Mouse (Mus musculus) left cerebral cortex, postnatal 36 days (tissue): ENCODE data around the gene Igf2bp3. TPM values are rescaled to one million over a fixed set of nuclear protein-coding genes. Genes with fewer than 3 reads are reported as not detected.

Experiments used
- DNase-seq, 2 experiments: peaks; one replicate each; pipeline ENCODE4 v3.0.0; 2021 to 2022; ENCODE audit warnings: low spot score in 2 of 2, mixed read lengths in 1 of 2
- intact Hi-C: fragments of 180-260 bp; cut with DNase I; formaldehyde crosslinking; loops from one replicate; pipeline ENCODE4 v1.15.1; 2025
- total RNA-seq, 2 experiments: library from RNA; stranded (reverse); gene quantifications; 2 replicates each; pipeline ENCODE4 v1.2.3; 2021

Igf2bp3 gene
- total RNA-seq, 2 experiments from 2014 or later, result 0.07 TPM; not detected in 1

DNA sequence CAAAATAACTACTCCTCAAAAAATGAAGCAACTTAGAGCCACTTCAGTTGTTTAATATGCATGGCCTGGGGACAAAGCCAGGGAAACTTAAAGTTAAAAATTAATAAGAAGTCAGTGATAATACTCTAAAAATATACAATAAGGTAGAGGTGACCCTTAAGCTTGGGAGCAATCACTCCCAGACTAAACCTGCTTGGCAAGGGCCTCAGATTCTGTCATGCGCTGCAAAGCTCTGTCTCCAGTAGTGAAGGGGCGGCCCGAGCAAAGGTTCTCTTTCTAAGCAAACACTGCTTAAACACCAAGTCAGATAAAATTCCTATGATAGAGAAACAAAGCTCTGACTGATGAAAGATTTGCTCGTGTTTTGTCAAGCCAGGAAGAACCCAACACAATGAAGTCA, 66.0 kb downstream of the Igf2bp3 start:
- intact Hi-C loops, result no loop called here
- DNase-seq, result no peak

DNA sequence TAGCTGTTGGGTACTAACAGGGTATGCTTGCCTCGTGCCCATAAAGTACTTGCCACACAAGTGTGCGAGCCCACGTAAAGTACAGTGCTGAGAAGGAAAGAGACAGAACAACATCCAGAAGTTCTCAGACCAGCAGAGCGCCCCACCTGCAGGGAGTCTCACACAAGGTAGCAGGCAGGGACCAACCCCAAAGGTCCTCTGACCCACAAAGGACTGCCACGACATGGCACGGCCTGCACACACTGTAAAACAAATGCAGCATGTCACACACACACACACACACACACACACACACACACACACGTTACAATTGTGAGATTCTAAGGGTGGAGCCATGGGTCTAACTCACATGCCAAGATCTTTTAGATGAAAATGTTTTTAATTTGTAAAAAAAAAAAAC, 66.4 kb downstream of the Igf2bp3 start:
- intact Hi-C loops, result no loop called here
- no peak for DNase-seq

DNA sequence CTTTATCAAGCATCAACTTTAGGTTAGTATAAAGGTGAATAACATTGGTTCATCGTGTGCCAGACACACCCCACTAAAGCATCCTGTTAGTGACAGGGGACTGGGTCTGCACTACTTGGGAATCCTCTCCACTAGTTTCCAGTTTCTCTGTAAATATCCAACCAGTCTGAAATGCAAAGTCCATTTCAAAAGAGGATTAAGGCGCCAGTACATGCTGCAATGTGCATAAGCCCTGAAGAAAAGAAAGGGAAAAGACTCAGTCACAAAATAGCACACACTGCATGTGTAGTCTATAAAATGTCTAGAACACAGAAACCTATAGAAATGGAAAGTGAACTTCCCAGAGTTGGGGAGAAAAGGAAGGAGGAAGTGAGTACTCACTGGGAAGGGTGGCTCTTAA, 68.3 kb downstream of the Igf2bp3 start:
- intact Hi-C loops, result no loop called here

DNA sequence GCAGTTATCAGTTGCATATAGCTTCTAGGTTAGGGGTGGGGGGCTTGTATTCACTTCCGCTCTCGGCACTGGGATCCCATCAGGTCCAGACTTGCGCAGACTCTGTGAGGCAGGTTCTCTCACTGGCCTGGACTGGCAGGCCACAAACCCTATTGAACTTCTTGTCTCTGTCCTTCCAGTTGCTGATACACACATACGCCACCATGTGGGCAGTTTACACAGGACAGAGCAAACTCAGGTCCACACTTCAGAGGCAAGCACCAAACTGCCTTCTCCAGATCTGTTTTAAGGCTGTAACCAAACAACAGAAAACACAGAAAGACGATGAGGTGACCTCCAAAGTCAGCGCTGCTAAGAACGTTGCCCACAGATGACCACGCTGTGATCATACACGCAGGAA, 72.3 kb downstream of the Igf2bp3 start:
- intact Hi-C loops, result no loop called here
- DNase-seq, result no peak

More for the DNA sequence above, 68.3 kb downstream of the Igf2bp3 start:
- no peak for DNase-seq

DNA sequence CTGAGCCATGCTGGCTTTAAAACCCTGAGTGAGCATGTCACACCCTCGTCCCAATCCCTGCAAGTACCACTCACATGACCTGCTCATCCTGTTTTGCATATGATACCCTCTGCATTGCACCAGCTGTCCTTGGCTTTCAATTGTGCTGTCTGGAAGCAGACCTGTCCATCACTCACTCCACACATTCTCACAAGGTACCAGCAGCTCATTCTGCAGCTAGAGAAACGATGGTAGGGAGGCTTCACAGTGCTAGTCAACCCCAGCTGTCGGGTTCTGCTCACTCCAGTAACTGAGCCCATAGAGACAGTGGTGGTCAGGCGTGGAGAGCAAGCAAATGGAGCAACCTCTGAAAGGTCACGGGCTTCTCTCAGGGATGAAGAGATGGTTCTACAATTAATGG, 73.6 kb downstream of the Igf2bp3 start:
- DNase-seq, result no peak
- intact Hi-C loops, result no loop called here

DNA sequence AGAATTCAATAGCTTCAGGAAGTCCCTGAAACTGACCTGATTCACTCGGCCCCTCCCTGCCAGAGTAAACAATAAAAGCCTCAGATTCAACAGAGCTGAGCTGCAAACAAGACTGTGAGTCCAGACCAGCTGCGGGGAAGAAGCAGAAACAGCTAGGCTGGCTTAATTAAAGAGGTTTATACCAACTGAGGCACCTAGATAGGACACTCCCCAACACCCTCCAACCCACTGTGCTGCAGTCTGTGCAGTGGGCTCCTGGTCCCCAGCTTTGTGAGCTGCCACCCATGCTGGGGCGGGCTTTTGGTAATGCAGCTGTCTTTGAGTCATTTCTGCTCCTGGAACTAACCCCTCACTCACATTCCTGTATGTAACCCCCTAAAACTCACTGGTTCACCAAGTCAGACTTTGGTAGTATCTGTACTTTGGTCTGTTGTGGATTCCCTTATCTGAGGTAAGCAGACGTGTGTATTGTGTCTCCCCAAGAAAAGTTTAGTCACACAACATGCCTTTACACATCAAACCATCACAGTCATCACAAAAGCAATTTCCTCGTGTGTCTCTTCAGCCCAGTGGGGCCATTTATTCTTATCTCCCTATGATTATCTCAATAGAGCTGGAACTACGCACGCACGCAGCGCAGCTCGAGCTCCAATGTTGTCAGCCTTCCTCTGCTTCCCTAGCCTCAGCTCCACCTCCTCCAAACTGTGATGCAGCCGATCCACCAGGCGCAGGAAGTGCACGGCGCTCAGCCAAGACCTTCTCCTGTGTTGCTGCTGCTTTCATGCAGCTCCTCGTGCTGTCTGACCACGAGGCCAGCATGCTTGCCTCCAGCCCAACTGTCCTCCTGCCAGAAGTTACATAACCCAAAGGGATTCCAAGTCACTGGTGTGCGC, 76.4 kb downstream of the Igf2bp3 start:
- intact Hi-C loops, result no loop called here

DNA sequence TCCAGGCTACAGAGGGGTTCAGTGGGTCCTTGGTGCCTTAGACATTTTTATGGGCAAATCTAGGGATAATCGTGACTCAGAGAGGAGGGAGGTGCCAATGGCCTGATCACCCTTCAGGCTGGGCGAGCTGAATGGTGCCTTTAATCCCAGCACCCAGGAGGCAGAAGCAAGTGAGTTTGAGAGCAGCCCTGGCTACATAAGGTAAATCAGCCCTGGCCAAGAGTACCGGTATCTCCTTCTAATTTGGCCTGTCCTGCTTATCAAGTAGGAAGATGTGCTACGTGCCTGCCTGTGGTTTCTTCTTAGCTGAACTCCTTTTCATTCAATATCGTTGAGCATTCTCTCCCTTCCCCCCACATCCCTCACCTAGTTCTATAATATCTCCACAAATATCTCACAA, 78.0 kb downstream of the Igf2bp3 start:
- no peak for DNase-seq
- intact Hi-C loops, result no loop called here

More for the DNA sequence above, 76.4 kb downstream of the Igf2bp3 start:
- DNase-seq, result no peak

DNA sequence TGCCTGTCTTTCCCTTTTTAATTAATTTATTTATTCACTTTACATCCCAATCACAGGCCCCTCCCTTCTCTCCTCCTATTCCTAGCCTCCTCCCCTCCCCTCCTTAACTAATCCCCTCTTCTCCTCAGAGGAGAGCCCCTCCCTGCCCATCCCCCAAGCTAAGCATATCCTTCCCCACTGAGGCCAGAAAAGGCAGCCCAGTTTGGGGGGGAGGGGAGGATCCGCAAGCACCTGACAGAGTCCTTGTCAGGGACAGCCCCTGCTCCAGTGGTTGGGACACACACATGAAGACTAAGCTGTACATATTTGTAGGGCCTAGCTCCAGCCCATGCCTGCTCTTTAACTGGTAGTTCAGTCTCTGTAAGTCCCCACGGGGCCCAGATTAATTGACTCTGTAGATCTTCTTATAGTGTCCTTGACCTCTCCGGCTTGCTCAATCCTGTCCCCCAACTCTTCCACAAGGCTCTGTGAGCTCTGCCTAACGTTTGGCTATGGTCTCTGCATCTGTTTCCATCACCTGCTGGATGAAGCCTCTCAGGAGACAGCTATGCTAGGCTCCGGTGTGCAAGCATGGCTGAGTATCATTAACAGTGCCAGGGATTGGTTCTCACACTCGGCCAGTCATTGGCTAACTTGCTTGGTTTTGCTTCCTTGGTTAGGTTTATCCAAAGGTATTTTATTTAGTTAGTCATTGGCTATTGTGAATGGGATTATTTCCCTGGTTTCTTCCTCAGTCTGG, 82.2 kb downstream of the Igf2bp3 start:
- no peak for DNase-seq
- intact Hi-C loops, result no loop called here

DNA sequence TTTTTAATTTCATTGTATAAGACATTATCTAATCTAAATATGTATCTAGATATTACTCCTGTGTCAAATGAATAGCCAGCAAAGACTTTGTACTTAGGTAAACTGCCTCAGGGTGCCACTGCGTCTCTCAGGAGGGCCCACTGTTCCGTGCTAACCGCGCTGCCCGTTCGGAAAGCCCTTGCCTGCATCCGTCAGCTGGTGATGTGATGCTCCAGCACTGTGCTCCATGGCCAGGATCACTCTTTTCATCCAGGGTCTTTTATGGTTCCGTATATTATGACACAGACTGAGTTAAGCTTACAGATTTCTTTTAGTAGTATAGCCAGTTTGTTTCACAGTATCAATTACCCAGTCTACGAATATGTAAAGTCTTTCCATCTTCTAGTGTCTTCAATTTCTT, 82.9 kb downstream of the Igf2bp3 start:
- intact Hi-C loops, result no loop called here
- DNase-seq, result no peak

DNA sequence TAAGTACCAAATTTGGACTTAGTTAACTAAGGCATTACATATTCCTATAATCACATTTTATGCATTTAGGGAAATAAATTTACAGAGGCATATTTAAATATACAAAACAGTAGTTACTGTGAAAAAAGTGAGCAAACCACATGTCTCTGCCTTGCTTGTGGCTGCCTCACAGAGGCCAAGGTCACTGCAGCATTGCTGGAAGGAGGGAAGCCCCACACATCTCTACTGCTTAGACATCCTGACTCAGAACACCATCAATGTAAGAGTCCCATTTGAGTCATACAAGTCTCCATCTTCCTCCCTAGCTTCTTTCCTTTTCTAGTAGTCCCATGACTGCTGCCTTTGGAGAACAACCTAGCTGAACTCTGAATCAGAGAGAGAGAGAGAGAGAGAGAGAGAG, 84.4 kb downstream of the Igf2bp3 start:
- intact Hi-C loops, result no loop called here
- DNase-seq, result no peak

DNA sequence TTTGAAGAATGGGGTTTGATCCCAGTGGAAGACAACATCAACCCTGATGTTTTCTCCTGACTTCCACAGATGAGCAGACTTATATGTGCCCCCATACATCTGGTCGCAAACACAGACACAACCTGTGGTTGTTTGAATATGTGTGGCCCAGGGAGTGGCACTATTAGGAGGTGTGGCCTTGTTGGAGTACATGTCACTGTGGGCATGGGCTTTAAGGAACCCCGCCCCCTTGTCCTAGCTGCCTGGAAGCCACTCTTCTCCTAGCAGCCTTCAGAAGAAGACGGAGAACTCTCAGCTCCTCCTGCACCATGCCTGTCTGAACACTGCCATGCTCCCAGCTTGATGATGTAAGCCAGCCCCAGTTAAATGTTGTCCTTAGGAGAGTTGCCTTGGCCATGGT, 94.4 kb downstream of the Igf2bp3 start:
- DNase-seq, result no peak
- intact Hi-C loops, result no loop called here

DNA sequence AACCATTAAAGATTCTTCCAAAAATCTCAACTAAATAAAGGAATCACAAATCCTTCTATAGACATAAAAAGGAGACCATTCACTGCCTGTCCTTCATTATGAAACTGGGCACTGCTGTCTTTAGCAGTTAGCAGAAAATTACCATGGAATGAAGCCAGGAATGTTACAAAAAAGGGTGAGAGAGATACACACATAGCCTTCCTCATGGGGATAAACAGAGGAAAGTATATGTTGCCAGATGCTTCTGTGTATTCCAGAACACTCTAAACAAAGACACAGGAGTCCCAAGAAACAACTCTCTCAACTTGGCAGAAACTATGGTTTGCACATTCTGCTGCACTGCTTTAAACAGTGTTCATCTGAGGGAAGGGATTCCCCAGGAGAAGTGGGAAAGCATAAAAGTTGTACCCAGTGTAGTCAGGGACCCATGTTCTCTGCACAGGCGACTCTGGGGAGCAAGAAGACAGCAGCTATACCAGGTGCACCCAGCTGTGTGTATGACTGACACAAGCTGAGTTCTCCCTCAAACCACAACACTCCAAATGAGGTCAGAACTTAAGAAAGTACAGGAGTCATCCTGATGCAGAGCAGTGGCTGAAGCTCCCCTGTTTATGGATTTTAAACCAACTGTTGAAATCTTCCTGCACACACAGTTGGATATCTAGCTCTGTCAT, 95.2 kb downstream of the Igf2bp3 start:
- intact Hi-C loops, result no loop called here
- DNase-seq, result no peak

DNA sequence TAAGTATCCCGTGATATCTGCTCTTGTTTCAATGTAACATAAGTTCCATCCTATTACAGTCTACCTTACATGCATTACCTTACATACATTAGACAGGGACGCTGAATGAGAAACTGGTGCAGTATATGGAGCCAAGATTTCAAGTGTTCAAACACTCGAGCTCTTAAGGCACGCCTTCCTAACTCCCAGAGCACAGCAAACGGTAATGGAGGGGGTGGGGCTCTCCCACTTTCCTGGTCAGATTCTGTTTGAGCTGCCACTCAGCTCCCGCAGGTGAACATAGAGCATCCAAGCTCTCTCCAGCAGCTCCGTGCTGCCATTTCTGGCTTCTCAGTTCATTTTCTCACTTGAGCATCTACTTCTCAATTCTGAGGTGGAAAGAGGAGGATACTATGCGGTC, 96.3 kb downstream of the Igf2bp3 start:
- no peak for DNase-seq
- intact Hi-C loops, result no loop called here

DNA sequence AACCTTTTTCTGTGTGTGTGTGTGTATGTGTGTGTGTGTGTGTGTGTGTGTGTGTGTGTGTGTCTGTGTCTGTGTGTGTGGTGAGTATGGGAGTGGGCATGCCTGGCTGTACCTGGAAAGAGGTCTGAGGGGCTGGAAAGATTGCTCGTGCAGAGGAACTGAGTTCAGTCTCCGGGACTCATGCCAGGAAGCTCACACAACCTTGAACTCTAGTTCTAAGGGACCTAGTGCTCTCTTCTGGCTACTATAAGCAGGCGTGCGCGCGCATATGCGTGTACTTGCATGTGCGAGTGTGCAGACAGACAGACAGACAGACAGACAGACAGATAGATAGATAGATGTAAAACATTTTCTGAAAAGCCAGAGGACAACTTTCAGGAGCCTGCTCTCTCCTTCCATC, 98.5 kb downstream of the Igf2bp3 start:
- intact Hi-C loops, result no loop called here
- no peak for DNase-seq

DNA sequence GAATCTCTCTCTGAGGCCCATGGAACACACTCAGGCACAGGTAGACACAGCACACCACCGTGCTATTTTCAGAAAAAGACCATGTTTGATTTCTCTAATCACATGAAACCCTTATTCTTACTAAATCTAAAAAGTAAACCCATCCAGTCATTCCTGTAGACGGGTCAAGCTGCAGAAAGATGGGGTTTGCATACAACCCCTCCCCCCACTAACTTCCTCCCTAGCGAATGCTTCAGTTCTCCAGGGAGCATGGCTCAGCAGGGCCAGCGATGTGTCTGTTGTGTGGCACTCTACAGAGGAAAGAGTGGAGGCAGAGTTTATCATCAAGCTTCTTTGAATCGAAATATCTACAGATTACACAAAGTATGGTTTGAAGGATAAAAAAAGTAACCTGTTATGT, 99.2 kb downstream of the Igf2bp3 start:
- intact Hi-C loops, result no loop called here
- DNase-seq, result no peak

DNA sequence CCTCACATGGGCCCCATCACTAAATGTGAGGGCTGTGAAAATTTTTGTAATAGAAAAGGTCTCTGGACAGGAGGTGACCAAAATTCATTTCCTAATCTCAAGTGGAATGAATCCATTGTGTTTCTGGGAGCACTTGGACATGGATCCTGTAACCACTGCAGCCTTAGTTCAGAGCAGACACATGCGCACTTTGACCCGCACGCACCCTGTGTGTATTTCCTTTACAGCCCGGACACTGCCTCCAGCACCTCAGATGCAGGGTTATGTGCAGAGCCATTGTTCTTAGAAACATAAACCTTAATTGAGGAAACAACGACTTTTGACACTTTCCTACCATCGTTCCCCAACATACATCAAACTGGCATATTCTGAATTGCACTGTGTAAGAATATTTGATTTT, 100.3 kb downstream of the Igf2bp3 start:
- no peak for DNase-seq
- intact Hi-C loops, result no loop called here

DNA sequence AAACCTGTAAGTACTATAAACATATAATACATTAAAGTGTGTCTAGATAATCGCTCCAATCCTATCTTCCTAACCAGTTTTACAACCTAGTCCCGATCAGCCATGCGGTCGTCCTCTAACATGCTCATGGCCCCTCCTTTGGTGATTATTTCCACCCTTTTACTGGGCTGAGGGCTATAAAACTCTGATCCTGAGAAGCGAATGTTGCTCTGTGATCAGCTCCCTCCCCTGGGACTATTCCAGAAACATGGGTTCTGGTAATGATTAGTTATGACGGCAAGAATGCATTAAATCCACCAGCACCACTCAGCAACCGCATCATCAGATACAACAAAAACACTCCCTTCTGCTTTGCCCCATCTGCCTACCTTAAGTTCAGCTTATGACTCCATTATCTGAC, 100.9 kb downstream of the Igf2bp3 start:
- no peak for DNase-seq
- intact Hi-C loops, result no loop called here

DNA sequence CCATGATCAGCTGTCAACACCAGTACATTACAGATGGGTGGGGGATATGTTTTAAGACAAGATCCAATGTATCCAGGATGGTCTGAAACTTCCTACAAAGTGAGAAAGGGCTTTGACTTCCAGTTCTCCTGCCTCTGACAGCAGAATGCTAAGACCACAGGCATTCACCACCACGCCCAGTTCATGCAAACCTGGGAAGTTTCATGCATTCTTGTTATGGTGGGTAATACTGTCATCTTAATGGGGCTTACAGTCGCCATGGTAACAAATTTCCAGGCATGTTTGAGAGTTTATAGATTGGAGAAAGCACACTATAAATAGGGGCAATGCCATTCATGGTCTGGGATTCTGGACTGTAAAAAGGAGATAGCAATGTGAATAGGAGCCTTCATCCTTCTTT, 105.6 kb downstream of the Igf2bp3 start:
- no peak for DNase-seq
- intact Hi-C loops, result no loop called here

DNA sequence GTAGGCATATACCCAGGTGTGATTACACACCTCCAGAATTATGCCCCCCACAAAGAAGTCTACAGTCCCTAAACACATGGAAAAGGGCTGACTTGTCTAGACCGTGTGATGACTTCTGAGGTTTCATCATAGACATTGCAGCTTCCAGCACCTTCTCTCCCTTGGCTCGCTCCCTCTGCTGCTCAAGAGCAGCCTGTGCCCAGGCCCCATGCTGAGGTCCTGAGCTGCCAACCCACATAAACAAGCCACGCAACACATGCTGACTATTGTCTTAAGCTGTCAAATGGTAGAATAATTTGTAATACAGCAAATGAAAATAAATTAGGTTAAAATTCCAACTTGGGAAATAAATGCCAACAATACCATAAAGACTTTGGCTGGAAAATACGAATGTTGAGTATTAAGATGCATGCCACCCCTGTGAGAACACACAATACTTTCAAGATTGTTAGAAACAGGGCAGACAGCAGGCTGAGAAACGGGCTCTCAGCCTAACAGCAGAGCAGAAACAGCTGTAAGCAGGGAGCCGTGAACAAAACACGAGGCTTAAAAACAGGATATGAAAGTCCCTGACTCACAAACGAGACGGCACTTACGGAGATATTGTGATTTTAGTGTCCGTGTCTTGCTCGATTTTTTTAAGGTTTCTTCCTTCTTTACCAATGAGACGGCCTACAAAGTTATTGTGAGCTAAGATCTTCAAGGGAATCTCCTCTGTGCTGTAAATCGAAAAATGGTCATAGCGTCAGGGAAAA, 107.8 kb downstream of the Igf2bp3 start:
- intact Hi-C loops, result no loop called here
- no peak for DNase-seq

DNA sequence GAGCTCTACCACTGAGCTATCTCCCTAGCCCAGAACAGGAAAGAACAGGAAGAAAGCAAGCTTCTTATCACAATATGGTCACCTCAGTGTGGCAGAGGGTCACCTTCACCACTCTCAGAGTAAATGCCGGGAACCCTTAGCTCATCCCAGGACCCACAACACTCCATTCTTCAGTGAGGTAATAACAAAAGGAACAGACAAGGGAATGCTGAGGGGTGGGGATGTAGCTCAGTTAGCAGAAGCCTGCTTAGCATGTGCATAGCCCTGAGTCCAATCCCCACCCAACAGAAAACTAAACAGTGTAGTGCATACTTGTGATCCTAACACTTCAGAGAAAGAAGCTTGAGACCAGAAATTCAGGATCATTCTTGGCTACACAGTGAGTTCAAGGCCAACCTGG, 115.7 kb downstream of the Igf2bp3 start:
- intact Hi-C loops, result no loop called here
- no peak for DNase-seq
